Mouse (Mus musculus): ENCODE results near the gene Cnnm2.

The Cnnm2 gene

DNA sequence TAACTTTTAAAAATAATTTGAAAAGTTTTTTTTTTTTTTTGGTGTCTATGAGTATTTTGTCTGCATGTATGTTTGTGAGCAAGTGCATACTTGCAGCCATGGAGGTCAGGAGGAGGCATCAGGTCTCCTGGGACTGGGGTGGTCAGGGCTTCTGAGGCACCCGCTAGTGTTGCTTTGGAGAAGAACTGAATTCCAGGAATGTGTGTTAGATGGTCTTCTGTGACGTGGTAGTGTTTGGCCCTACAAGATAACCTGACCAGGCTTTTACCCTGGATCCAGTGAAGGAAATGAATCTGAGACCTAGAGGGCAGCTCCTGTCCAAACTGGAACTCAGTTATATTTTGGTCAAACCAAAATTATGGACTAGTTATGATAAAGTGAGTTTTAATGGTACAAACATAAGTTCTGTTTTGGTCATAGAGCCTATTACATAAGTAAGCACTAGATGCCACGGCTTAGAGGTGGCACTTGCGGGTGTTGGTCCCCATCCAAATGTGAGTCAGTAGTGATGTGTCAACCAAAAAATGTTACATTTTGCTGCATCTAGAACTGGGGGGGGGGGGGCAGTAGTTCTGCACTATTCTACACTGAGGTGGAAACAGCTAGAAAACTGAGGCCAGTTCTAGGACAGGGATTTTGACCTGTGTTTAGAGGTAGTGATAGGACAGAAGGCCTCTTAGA lies 38.6 kb downstream of the Cnnm2 start:
- peak; percentile 14 for DNase-seq (ENCODE audit: low read depth)

GRCm38 (mm10) chr19:46801492-46801891 lies 40.1 kb downstream of the Cnnm2 start:
- no peak for DNase-seq (ENCODE audit: low read depth)

DNA sequence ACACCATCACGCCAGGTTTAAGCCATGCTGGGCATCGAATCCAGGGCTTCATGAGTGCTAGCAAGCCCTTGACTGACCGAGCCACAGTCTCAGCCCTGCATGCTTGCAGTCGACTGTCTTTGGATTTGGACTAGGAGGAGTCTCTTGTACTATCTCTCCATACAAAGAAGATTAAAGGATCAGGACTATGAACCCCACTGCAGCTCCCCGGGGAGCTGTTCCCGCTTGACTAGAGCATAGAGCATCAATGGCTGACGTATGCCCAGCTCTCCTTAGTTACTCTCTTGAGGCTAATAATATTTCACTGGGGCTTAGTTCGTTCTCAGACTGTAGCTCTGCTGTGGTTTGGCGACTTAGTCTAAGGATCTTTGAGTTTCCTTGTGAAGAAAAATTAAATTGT lies 40.9 kb downstream of the Cnnm2 start:
- no peak for DNase-seq (ENCODE audit: low read depth)

DNA sequence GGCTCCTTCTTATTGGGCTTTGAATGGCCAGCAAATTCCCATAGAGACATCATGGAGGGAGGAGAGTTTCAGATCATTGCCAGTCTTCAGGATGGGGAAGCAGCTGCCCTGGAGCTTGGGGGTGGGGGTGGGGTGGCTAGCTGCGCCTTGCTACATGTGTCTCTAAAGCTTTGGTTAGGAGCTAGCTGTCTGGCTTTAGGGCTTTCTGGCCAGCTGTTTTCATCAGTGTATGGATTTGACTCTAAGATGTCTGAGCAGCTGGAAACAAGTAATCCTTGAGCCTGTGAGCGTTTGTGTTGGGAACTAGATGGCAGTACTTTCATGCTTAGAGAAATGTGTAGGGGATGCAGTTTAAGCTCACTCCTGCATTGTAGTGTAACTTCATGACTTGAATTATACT lies 42.3 kb downstream of the Cnnm2 start:
- no peak for DNase-seq (ENCODE audit: low read depth)

DNA sequence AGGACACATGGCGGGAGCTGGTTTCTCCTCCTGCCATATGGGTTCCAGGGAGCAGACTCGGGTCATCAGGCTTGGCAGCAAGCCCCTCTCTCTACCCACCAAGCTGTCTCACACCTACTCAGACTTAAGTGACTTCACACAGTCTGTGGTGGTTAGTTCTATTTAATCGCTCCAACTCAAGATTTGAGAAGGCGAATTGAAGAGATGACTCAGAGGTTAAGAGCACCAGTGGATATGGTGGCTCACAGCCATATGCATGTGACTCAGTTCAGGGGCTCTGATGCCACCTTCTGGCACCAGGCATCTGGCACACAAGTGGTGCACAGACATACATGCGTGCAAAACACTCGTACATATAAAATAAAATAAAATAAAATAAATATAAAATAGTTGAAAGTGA lies 43.4 kb downstream of the Cnnm2 start:
- DNase-seq (ENCODE audit: low read depth) = peak; percentile 77

- DNase-seq (ENCODE audit: low read depth) = no peak
These were observed 44.7 kb downstream of the Cnnm2 start for GRCm38 (mm10) chr19:46805933-46806688.

- no peak for DNase-seq (ENCODE audit: low read depth)
These were observed 46.9 kb downstream of the Cnnm2 start for GRCm38 (mm10) chr19:46808261-46808660.

DNA sequence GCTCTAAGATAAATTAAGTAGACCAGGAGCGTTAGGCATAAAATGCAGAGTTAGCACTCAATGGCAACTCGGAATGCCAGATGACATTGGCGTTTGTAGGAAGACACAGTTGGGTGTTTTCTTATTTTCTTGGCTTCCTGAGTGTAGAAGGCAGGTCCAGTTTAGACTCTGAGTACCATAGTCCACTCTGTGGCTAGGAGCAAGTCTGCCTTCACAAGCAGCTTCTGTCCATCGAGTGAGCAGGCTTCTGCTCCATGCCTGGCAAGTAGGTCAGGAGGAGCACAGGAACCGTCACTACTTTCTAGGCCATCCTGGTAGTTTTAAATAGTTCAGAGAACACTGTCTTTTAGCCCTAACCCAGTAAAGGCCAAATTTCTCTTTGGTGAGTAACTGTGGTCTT lies 47.6 kb downstream of the Cnnm2 start:
- DNase-seq (ENCODE audit: low read depth) = no peak

GRCm38 (mm10) chr19:46819276-46819675 lies 57.9 kb downstream of the Cnnm2 start:
- peak; percentile 84 for DNase-seq (ENCODE audit: low read depth)

DNA sequence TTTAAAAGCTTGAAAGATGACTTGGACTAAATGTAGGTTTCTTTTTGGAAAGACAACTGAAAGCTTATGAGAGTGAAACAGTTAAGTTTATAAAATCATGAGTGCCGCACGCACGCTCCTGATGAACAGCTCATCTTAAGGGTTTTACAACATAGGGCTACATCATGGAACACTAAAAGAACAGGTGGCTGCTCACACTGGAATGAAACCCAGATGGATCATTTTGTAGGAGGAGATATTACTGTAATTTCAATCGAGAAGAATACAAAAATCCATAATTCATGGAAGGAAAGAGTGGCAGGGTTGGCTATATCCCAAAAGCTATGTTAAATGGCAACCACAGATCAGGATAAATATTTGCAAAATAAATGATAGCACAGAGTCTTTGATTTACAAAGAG lies 61.1 kb downstream of the Cnnm2 start:
- no peak for DNase-seq (ENCODE audit: low read depth)

DNA sequence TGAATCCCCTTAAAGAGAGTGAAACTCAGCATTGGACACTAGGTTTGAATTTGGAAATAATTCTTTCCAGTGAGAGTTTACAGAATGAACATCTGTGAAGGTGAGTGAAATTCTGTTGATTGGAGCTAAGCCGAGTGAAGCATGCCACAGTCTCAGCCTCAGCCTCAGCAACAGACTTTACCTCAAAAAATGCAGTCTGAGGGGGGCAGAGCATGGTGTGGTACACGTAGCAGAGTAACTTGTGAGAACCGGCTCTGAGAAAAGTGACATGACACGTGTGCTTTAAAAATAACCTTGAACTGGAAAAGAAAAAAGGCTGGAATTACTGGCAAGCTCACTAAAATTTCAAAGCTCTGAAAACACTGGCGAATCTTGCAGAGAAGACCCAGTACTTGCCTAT lies 62.4 kb downstream of the Cnnm2 start:
- DNase-seq (ENCODE audit: low read depth) = no peak

DNA sequence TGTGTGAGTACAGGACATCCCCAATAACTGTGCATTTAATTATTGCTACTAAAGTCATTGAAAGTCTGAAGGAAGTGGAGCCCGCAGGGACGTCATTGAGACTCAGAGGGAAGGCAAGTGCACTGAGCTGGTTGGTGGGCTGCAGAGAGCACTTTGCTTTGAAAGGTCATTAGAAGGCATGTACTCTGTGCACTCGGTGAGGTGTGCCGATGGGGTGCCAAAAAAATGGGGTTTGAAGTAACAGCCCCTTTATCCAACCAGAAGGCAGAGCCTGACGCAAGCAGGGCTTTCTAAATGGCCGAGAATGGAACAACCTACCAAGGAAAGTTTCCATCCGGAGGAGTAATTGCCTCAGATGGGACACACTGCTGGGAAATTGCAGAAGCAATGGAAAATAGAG lies 63.5 kb downstream of the Cnnm2 start:
- DNase-seq (ENCODE audit: low read depth) = no peak

DNA sequence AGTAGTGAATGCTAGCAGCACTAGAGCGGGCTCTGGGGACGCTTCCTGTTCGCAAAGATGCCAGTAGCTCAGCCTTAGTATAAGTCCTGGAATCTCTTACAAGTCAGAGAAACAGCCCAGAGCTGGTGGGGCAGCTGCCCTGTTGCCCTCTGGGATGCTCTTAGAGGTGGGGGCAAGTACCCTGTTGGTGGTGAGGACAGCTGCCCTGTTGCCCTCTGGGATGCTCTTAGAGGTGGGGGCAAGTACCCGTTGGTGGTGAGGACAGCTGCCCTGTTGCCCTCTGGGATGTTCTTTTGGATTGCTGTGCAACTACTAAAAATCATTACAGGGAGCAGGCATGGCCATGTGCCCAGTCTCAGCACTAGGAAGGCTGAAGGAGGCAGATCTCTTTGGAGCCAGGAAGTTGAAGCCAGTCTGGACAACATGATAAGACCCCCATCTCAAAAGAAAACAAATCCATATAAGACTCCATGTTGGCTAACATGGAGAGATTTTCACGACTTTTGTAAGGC lies 66.3 kb downstream of the Cnnm2 start:
- no peak for DNase-seq (ENCODE audit: low read depth)

DNA sequence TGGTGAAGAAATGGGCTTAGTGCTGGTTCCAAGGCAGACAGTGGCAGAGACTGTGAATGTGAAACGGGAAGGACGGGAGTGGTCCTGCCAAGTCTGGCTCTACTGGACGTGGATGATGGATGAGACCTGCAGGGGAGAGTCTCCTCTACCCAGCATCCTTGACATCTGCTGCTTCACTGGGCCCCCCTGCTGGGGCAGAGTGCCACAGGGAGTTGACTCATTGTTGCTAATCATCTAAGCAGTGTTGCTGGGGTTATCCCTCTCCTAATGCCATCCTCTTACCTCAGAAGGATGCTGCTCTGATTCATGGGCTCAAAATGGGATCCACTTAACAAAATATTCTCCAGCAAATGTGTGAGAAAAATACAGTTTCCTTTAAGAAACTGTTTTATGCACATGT lies 67.6 kb downstream of the Cnnm2 start:
- no peak for DNase-seq (ENCODE audit: low read depth)

DNA sequence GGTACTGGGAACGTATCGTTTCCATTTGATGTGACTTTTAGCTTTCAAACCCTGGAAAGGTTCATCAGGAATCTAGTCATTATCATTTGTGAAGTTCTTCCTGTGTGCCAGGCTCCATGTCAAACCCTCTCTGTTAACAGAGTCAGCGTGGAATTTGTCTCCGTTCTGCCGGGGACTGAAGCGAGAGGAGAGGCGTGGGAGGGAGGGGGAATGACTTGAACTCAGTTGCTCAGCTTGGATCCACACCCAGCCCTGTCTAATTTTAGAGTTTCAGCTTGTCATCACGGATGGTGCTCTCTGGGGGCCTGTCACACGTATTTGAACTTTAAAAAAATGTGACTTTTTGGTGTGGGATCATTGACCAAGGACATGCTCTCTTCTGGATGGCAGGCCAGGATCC lies 70.0 kb downstream of the Cnnm2 start:
- DNase-seq (ENCODE audit: low read depth) = no peak

GRCm38 (mm10) chr19:46834301-46834700 lies 72.9 kb downstream of the Cnnm2 start:
- DNase-seq (ENCODE audit: low read depth) = no peak

DNA sequence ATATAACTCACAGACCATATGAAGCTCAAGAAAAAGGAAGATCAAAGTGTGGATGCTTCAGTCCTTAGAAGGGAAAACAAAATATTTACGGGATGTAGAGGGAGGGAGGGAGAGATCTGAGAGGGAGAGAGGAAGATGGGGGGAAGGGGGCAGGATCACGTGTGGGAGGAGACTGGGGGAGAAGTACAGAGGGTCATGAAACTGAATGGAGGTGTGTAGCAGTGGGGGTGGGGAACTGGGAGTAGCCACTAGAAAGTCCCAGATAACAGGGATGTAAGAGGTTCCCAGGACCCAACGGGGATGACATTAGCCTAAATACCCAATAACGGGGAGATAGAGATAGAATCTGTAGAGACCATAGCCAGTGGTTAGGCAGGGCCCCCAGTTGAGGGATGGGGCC lies 73.9 kb downstream of the Cnnm2 start:
- no peak for DNase-seq (ENCODE audit: low read depth)

DNA sequence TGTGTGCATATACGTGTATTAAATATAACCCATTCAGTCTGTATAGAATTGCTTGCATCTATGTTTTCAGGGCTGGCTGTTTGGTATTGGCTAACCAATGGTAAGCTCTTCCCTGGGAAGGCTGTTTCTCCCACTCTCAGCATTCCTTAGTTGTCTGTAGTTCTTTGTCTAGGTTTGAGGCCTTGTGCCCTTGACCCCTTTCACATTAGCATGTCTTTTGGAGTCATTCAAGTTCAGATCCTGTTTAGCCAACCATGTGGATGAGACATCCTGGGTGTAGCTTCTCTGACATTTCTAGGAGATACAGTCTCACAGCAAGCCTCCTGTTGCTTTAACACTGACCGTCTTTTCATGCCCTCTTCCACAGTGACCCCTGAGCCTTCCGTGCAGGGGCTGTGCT lies 74.7 kb downstream of the Cnnm2 start:
- DNase-seq (ENCODE audit: low read depth) = no peak

GRCm38 (mm10) chr19:46837290-46838079 lies 76.1 kb downstream of the Cnnm2 start:
- peak; percentile 55 for DNase-seq (ENCODE audit: low read depth)

- DNase-seq (ENCODE audit: low read depth) = no peak
These were observed 79.6 kb downstream of the Cnnm2 start for GRCm38 (mm10) chr19:46841016-46841415.

DNA sequence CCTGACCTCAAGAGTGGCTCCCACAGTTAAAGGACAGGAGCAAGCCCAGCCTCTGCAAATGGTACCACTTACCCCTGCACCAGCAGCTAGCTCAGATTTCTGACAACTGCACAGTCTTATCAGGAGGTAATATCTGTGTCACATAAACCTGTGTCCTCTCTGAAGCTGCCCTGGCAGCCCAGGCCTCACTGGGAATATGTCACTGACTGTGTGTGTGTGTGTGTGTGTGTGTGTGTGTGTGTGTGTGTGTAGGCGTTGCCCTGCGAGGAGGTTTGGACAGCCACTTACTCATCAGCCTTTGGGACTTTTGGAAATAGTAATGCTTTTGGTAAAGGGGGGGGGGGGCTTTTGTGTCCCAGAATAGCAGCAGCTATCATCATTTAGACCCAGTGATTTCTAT lies 81.6 kb downstream of the Cnnm2 start:
- no peak for DNase-seq (ENCODE audit: low read depth)

DNA sequence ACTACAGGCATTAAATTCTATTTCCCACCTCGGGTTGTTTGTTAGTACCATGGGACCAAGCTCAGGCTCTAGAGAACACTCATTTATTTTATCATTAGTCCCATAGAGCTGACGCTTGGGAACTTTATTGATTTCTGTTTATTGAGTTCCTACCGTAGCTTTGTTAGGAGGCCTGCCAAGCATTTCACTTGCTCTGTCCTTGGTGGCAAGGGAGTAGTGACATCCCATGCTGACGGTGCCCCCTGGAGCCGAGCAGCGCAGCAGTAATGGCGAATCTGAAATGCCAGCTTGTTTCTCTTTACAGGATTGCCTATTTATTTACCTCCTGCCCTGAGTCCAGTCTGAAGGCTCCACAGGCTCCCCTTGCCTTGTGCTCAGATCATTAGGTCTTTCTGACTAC lies 84.7 kb downstream of the Cnnm2 start:
- no peak for DNase-seq (ENCODE audit: low read depth)

GRCm38 (mm10) chr19:46846459-46846858 lies 85.1 kb downstream of the Cnnm2 start:
- peak; percentile 24 for DNase-seq (ENCODE audit: low read depth)

All from 416B (cell line).